Mouse (Mus musculus) kidney, postnatal 25 days (tissue): ENCODE results near the gene Prss8.
"Not testable (repeated sequence)": the region's sequence is repeated elsewhere in the genome, so short reads cannot be mapped to it uniquely, and the experiment has no call there.

ENCODE experiments used
- DNase-seq, 2 experiments: peaks; one replicate each; pipeline ENCODE4 v3.0.0; 2021; ENCODE audit warnings: mixed read lengths in 2 of 2

Prss8 gene

DNA sequence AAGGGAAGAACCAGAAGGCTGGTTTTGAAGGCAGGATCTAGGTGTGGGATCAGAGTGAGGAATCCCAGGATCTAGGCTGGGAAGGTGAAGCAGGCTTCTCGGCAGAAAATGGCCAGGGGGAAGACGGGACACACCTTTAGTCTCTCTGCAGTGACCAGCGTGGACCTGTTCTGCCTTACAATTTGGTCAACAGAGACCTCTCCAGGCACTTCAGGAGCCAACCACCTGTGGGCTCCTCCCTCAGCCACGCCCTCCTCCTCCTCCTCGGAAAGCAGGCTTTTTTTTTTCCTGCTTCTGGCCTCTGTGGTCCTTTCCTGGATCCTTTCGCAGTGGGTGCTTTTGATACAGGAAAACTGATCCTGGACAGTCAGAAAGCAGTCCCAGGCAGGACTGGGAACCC lies at the start of gene Prss8:
TSS of gene Prss8 (minus strand) at position 182 of the 400 bp plus-strand sequence.
- peak; percentile 94 to 96 for DNase-seq

- no peak for DNase-seq
Measured at GRCm38 (mm10) chr7:127978856-127979255, 49.0 kb upstream of the Prss8 start.

DNA sequence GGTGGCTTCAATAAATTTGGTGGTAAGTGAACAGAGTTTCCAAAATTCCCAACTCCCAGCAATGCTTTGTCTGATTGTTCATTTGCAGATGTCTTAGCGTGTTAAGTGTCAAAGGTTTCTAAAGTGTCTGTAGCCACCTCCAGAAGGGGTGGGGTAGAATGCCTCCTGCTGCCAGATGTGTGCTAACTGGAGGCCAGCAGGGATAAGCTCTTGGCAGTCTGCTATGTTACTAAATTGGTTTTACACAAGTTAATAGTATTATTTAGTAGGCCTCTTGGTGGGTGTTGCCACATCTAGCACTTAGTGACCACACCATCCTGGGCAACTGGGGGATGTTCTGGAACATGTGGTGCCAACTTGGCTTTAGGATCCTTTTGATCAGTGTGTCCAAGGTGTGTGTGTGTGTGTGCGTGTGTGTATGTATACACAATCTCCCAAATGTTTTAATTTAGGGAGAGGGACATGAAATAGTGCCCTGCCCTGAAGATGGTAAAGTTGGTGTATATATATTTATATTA lies 44.6 kb upstream of the Prss8 start:
- DNase-seq = no peak

GRCm38 (mm10) chr7:127967922-127968828 lies 38.3 kb upstream of the Prss8 start:
- peak; percentile 85 to 91 for DNase-seq

GRCm38 (mm10) chr7:127967004-127967921 lies 37.4 kb upstream of the Prss8 start, which contains the start of gene Fus:
TSS of gene Fus (plus strand) at chr7:127967457.
- DNase-seq = peak; percentile 93 to 96

DNA sequence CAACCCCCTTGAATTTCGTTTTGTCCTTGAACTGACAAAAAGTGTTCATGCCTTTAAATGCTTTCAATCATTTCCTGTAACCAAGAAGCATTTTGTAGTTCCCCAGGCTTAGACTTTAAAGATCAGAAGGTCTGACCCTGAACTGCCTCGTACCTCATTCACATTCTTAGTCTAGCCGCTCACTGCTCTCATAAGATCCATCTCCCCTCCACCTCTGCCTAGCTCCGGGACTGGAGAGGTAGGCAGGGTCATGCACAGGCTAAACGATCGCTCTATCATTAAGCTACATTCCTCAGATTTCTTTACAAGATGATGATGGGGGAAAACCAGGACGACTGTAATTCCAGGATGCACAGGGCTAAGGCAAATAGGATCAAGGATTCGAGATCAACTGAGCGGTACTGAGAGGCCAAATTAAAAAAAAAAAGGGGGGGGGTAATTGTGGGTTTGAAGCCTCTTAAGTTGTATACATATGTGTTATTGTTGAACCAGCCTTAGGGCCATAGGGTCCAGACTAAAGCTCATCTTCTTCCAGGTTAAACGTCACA lies 36.5 kb upstream of the Prss8 start:
- no peak for DNase-seq

DNA sequence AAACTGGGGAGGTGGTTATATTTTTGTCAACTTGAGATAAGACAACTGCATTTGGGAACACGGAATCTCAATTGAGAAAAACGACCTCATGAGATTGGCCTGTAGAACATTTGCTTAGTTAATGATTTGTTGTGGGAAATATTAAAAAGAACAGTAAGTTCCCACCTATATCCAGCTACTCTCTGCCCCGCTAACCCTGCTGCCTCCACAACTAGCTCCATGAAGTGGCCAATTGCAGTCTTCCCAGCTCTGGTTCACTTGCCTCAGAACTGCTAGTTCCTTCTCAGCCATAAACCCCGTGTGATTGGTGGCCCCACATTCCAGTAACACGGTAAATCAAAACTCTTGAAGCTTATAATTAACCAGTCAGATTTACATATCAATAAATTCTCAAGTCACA lies 29.5 kb upstream of the Prss8 start:
- peak in 1 of 2 experiments; percentile 83 for DNase-seq

DNA sequence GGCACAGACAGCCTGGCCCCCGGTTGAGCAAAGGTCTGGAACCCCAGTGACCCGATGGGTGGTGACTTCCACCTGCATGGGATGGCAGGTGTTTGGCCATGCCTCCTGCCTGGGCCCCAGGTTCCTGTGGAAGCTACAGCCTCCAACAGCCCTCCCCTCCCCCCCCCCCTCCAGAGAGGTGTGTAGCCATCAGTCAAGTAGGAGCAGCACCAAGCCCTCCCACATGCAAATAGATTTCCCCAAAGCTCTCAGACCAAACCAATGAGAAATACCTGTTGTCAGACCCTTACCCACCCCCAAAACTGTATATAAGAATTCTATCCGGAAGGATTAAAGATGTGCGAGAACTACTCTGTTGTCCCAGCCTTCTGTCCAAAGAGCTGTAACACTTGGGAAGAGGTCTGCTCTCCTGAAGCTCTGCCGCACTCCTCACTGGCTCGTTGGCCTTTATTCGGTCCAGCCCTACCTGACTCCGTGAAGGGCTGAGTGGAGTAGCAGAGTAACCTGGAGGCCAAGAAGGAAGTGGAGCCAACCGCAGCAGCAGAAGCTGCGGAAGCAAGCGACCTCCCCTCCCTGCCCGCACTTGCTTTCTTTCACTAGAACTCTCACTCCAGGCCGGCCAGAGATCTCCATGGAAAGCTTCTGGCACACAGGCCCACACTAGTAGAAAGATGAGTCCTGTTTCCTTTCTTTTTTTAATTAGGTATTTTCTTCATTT lies 23.1 kb upstream of the Prss8 start:
- DNase-seq = no peak

DNA sequence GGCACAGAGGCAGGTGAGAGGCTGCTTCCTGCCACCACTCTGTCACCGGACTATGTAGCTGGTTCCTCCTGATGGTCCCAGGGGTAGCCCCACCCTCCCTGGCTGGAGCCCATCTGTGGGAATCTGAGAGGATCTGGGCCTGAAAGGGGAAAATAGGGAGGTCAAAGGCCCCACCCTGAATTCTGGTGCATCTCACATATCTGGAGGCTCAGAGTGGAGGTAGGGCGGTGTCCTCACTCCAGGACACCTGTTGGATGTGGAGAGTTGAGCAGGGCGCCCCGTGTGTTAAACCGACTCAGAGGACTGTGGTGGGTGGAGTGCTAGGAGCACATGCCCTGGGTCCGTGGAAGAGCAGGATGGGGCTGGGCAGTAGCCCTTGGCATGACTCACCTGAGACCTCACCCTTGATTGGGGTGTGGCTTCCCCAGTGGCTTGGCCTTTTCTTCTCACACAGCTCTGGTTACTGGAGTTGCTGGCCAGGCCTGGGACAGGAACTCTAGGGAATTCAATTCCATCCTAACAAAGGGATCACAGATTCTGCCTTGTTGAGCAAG lies 16.6 kb upstream of the Prss8 start, which contains the start of gene Prss36:
TSS of gene Prss36 (minus strand) at position 256 of the 554 bp plus-strand sequence.
- no peak for DNase-seq

DNA sequence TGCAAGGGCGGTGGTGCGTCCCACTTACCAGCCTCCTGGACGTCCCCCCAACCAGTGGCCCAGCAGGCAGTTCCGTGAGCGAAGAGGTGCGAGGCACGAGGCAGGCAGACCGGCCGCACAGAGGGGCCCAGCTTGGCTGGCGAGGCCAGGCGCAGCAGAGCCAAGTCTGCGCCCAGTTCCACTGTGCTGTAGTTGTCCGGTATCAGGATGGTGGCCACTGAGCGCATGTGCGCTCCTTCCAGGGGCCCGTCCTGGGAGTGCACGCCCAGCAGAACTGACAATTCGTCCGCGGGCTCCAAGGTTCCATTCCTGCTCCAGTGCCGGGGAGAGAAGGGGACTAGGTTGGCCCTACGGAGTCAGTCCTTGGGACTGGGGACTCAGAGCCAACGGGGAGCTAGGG lies 14.7 kb upstream of the Prss8 start:
- DNase-seq = no peak

GRCm38 (mm10) chr7:127942097-127942496 lies 12.2 kb upstream of the Prss8 start:
- not testable (repeated sequence) for DNase-seq

- peak in 1 of 2 experiments; percentile 40 for DNase-seq
Measured at GRCm38 (mm10) chr7:127936216-127936884, 6.4 kb upstream of the Prss8 start.

GRCm38 (mm10) chr7:127935748-127936159 lies 5.8 kb upstream of the Prss8 start:
- no peak for DNase-seq

DNA sequence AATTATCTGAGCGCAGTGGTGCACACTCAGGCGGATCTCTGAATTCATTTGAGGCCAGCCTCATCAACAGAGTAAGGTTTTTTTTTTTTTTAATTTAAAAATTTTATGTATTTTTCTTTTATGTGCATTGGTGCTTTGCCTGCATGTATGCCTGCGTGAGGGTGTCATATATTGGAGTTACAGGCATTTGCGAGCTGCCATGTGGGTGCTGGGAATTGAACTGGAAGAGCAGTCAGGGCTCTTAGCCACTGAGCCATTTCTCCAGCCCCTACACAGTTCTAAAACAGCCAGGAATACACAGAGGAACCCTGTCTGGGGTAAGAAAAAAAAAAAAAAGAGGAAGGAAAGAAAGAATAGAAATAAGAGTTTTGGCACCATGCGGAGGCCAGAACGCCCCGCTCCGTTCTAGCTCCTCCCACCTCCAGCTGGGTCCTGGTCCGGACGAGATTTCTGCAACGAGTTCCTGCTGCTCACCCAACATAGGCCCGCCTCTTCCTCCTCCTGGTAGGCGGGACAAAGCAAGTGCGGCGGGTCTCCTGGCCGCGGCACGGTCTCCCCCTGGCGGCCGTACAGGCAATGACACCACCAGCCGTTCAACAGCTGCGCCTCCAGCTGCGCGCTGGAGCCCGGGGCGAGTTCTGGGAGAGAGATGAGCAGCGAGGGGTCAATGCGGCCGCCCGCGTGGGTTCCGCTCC lies 5.3 kb upstream of the Prss8 start:
- peak; percentile 95 to 97 for DNase-seq

- DNase-seq = peak in 1 of 2 experiments; percentile 45
Measured at GRCm38 (mm10) chr7:127934075-127934474, 4.2 kb upstream of the Prss8 start.

DNA sequence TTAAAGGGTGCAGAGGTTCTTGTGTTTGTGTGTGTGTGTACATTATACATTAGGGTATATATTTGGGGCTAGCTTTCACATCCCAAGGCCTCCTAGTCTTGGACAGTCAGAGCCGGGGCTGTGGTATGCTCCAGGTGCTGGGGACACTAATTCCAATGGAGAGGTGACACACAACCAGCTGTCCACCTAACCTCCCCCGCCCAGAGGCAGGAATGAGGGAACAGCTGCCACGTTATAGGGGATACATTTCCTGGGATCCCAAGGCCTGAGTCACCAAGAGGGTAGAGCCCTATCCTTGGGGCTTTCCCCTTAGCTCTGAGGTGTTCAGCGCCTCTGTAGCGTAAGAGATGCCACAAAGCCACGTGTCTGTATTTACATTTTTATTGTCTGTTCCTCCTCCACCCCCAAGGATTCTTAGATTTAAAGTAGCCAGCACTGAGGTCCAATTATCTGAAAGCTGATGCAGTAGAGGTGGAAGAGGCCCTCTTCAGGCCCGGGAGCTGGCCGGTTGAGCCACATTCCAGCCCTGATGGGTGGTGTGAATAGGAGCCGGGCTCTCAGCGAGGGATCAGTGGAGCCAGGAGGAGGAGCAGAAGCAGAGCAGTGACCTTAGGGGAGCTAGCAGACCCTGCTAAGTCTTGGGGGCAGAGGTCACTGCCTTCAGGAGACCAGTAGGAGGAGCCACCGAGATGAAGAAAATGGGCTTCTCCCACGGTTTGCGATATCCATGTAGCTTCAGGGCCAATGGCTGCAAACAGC lies 2.5 kb upstream of the Prss8 start:
- DNase-seq = peak; percentile 62 to 79

- peak; percentile 84 to 89 for DNase-seq
Measured at GRCm38 (mm10) chr7:127931351-127932135, 1.6 kb upstream of the Prss8 start.

- peak in 1 of 2 experiments; percentile 34 for DNase-seq
Measured at GRCm38 (mm10) chr7:127930636-127931035, 732 bp upstream of the Prss8 start.

DNA sequence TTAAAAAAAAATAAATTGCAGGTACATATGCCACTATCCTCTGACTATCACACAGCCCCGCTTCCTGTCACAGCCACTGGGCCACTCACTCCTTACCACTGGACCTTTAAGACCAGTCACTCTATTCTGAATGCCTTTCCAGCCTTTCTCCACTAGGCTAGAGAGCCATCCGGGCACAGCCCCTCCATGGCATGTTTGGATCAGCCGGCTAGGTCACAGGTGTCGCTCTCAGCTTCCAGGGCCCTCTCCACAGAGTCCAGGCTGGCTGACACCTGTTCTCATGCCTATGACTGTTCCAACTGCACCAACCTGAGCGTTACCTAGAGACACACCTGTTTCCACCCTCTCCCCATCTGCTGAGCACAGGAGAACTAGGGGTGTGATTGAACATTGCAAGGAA lies 1.3 kb downstream of the Prss8 start:
- peak; percentile 52 to 81 for DNase-seq
